Mouse (Mus musculus): Measurements from ENCODE around the gene Omt2a. TPM values are rescaled to one million over a fixed set of nuclear protein-coding genes. Genes with fewer than 3 reads are reported as not detected.
"Not testable (repeated sequence)": the region's sequence is repeated elsewhere in the genome, so short reads cannot be mapped to it uniquely, and the experiment has no call there.

Omt2a gene
- polyA plus RNA-seq, 1 experiment, result not detected

GRCm38 (mm10) chr9:78351504-78352220 lies 37.1 kb upstream of the Omt2a start:
- H3K4me1 ChIP-seq (ENCODE audit: control insufficient read depth, insufficient read depth, low read length), result no peaks in the 10 kb centered on the region
- no peaks in the 10 kb centered on the region for H3K27me3 ChIP-seq (ENCODE audit: control insufficient read depth, insufficient read depth, low read length)
- no peak overlapping the region for H3K27ac ChIP-seq (ENCODE audit: insufficient read depth, low read length)
- H3K4me3 ChIP-seq (replicated peaks; ENCODE audit: insufficient read depth, low read depth, low read length), result no peak overlapping the region
- 66% methylated on average over 6 of the region's 6 CpGs for WGBS
- TF ChIP-seq POLR2A (IDR thresholded peaks at IDR 0.05; ENCODE audit: borderline replicate concordance, insufficient read depth, low read length) (no peak), CTCF (IDR thresholded peaks at IDR 0.05; ENCODE audit: borderline replicate concordance, insufficient read depth, low read depth, low read length) (no peak)
- no peak for DNase-seq

DNA sequence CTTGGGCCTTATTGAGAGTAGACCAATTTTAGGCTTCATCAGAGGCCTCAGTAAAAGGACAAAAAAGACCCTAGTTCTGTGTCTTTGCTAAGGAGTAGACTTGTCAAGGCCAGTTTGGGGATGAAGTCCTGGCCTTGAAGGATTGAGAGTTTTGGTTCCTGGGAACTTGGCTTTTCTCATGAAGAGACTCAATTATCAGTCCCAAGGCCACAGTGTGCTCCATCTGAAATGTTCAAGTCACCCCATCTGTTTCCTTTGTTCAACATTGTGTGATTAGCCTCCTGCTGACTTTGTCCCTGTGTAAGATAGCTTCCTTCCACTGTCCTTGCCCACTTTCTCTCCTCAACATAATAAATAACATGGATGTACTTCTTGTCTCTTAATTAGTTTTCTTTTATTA lies 35.4 kb upstream of the Omt2a start:
- not testable (repeated sequence) for H3K4me1 ChIP-seq (ENCODE audit: control insufficient read depth, insufficient read depth, low read length); DNase-seq; H3K27me3 ChIP-seq (ENCODE audit: control insufficient read depth, insufficient read depth, low read length); H3K4me3 ChIP-seq (replicated peaks; ENCODE audit: insufficient read depth, low read depth, low read length); H3K27ac ChIP-seq (ENCODE audit: insufficient read depth, low read length)

- not testable (repeated sequence) for H3K4me1 ChIP-seq (ENCODE audit: control insufficient read depth, insufficient read depth, low read length); H3K27ac ChIP-seq (ENCODE audit: insufficient read depth, low read length); H3K4me3 ChIP-seq (replicated peaks; ENCODE audit: insufficient read depth, low read depth, low read length); H3K27me3 ChIP-seq (ENCODE audit: control insufficient read depth, insufficient read depth, low read length); DNase-seq
- 57% methylated on average over 3 of the region's 3 CpGs for WGBS
Observed at GRCm38 (mm10) chr9:78349141-78349540, 34.5 kb upstream of the Omt2a start.

GRCm38 (mm10) chr9:78348206-78349004 lies 33.8 kb upstream of the Omt2a start:
- H3K4me3 ChIP-seq (replicated peaks; ENCODE audit: insufficient read depth, low read depth, low read length); H3K27me3 ChIP-seq (ENCODE audit: control insufficient read depth, insufficient read depth, low read length); H3K4me1 ChIP-seq (ENCODE audit: control insufficient read depth, insufficient read depth, low read length); H3K27ac ChIP-seq (ENCODE audit: insufficient read depth, low read length); DNase-seq: not testable (repeated sequence)
- whole genome bisulfite sequencing, result 69% methylated on average over 6 of the region's 6 CpGs

DNA sequence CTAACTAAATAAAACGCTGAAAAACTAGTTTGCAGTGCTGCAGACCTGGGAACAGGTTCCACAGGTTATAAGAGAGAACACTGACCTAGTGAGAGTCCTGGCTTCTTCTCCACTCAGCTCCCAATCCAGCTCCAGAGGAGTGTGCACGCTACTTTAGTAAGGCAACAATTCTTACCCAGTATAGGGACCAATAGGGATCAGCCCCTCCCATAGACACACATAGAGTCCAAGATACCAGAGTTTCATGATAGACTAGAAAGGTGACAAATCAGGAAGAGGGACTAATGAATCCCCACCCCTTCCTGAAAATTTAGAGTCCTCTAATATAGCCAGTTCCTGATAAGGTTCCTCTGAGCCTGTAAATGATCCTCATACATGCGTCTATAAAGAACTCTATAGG lies 32.4 kb upstream of the Omt2a start:
- TF ChIP-seq CTCF (IDR thresholded peaks at IDR 0.05; ENCODE audit: borderline replicate concordance, insufficient read depth, low read depth, low read length) (no peak), POLR2A (IDR thresholded peaks at IDR 0.05; ENCODE audit: borderline replicate concordance, insufficient read depth, low read length) (no peak)
- no peak overlapping the region for H3K4me3 ChIP-seq (replicated peaks; ENCODE audit: insufficient read depth, low read depth, low read length)
- H3K4me1 ChIP-seq (ENCODE audit: control insufficient read depth, insufficient read depth, low read length), result no peaks in the 10 kb centered on the region
- WGBS, result 65% methylated on average over 3 of the region's 3 CpGs
- H3K27ac ChIP-seq (ENCODE audit: insufficient read depth, low read length), result no peak overlapping the region
- DNase-seq, result no peak
- H3K27me3 ChIP-seq (ENCODE audit: control insufficient read depth, insufficient read depth, low read length), result no peaks in the 10 kb centered on the region

GRCm38 (mm10) chr9:78345235-78345634 lies 30.6 kb upstream of the Omt2a start:
- 68% methylated on average over 4 of the region's 4 CpGs for WGBS
- DNase-seq, result not testable (repeated sequence)

DNA sequence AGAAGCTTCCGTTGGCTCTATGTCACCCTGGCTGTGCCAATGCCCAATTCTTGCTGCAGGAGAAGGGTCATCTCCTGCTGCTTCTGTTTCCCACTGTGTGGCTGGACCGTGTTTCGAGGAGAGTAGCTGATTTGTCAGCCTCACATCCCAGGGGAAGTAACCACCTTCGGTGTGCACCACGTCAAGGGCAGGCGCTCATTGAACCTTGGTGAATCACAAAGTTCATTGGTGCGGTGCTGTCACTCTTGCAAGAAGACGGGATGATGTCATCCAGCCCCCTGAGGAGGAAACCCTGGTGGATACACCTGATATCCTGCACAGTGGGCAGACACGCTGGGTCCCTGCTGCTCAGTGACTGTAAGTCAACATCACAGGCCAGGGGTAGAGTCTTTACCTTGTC lies 28.5 kb upstream of the Omt2a start:
- H3K4me3 ChIP-seq (replicated peaks; ENCODE audit: insufficient read depth, low read depth, low read length); H3K4me1 ChIP-seq (ENCODE audit: control insufficient read depth, insufficient read depth, low read length); H3K27ac ChIP-seq (ENCODE audit: insufficient read depth, low read length); H3K27me3 ChIP-seq (ENCODE audit: control insufficient read depth, insufficient read depth, low read length); DNase-seq: not testable (repeated sequence)
- WGBS, result 50% methylated on average over 9 of the region's 9 CpGs

More at GRCm38 (mm10) chr9:78345235-78345634, 30.6 kb upstream of the Omt2a start:
- H3K27ac ChIP-seq (ENCODE audit: insufficient read depth, low read length); H3K27me3 ChIP-seq (ENCODE audit: control insufficient read depth, insufficient read depth, low read length); H3K4me1 ChIP-seq (ENCODE audit: control insufficient read depth, insufficient read depth, low read length); H3K4me3 ChIP-seq (replicated peaks; ENCODE audit: insufficient read depth, low read depth, low read length): not testable (repeated sequence)

DNA sequence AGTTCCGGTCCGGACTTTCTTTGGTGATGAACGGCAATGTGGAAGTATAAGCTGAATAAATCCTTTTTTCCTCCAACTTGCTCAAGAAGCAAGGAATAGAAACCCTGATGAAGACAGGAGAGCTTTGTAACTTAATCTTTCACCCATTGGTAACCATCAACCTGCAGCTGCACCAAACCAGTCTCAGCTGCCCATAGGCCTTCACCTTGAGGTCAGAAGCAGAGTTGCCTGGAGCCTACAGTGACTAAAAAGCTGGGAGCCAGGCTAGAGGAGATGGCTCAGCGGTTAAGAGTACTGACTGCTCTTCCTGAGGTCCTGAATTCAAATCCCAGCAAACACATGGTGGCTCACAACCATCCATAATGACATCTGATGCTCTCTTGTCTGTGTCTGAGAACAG lies 27.9 kb upstream of the Omt2a start:
- H3K27ac ChIP-seq (ENCODE audit: insufficient read depth, low read length); H3K27me3 ChIP-seq (ENCODE audit: control insufficient read depth, insufficient read depth, low read length); H3K4me1 ChIP-seq (ENCODE audit: control insufficient read depth, insufficient read depth, low read length); H3K4me3 ChIP-seq (replicated peaks; ENCODE audit: insufficient read depth, low read depth, low read length); DNase-seq: not testable (repeated sequence)
- WGBS, result 90% methylated on average over 4 of the region's 4 CpGs

- H3K4me3 ChIP-seq (replicated peaks; ENCODE audit: insufficient read depth, low read depth, low read length); H3K4me1 ChIP-seq (ENCODE audit: control insufficient read depth, insufficient read depth, low read length); H3K27ac ChIP-seq (ENCODE audit: insufficient read depth, low read length); H3K27me3 ChIP-seq (ENCODE audit: control insufficient read depth, insufficient read depth, low read length): not testable (repeated sequence)
- TF ChIP-seq CTCF (IDR thresholded peaks at IDR 0.05; ENCODE audit: borderline replicate concordance, insufficient read depth, low read depth, low read length), result peak; percentile 59; the same call in 1 of the 2 replicates
- peak; percentile 10 to 28 for DNase-seq
- 16% methylated on average over 8 of the region's 8 CpGs for WGBS
Observed at GRCm38 (mm10) chr9:78340324-78340723, 25.7 kb upstream of the Omt2a start.

DNA sequence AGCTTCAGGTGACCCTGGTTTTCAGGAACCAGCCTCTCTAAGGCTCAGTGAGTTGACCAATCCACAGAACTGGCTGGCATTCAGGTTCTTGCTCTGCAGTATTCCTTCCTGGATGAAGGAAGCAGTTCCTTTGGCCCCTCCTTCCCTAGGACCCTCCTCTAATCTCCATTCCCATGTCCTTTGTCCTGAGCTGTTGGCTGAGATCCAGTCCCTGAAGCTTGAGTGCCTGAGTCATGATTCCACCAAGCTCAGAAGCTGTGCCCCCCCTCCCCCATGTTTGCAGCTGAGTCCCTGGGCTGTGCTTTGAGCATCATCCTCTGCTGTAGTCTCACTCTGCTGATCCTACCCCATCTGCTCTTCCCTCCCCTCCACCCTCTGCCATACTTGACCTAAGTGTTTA lies 22.5 kb upstream of the Omt2a start:
- not testable (repeated sequence) for DNase-seq; H3K27me3 ChIP-seq (ENCODE audit: control insufficient read depth, insufficient read depth, low read length); H3K4me3 ChIP-seq (replicated peaks; ENCODE audit: insufficient read depth, low read depth, low read length); H3K4me1 ChIP-seq (ENCODE audit: control insufficient read depth, insufficient read depth, low read length); H3K27ac ChIP-seq (ENCODE audit: insufficient read depth, low read length)

DNA sequence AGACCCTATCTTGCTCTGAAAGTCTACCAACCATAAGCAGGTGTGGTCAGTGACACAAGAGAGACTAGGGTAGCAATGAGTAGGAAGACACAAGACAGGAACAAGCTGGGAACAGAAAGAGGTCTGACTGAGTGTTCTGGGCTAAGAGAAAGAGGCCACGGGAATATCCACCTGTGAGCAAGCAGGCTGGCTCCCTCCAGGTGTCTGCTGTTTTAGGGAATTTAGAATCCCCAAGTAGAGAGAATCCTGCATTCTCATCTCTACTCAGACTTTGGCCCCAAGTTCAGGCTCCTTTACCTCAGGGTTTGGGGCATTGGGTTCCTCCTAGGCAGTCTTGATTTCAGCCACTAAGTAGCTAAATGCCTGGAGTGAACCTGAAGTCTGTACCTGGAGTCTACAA lies 12.7 kb upstream of the Omt2a start, which contains the start of gene Omt2b:
Gene Omt2b, plus strand, starts transcription at position 301 of the 400 bp plus-strand sequence.
- not testable (repeated sequence) for H3K27ac ChIP-seq (ENCODE audit: insufficient read depth, low read length); H3K4me1 ChIP-seq (ENCODE audit: control insufficient read depth, insufficient read depth, low read length); H3K4me3 ChIP-seq (replicated peaks; ENCODE audit: insufficient read depth, low read depth, low read length); DNase-seq; H3K27me3 ChIP-seq (ENCODE audit: control insufficient read depth, insufficient read depth, low read length)
- WGBS, result 100% methylated on average over 1 of the region's 1 CpGs
